Mouse (Mus musculus): Measurements from ENCODE around the gene Hhip.
A peak's percentile ranks its signal among the peaks of the same experiment; 100 is the strongest.

Gene Hhip

DNA sequence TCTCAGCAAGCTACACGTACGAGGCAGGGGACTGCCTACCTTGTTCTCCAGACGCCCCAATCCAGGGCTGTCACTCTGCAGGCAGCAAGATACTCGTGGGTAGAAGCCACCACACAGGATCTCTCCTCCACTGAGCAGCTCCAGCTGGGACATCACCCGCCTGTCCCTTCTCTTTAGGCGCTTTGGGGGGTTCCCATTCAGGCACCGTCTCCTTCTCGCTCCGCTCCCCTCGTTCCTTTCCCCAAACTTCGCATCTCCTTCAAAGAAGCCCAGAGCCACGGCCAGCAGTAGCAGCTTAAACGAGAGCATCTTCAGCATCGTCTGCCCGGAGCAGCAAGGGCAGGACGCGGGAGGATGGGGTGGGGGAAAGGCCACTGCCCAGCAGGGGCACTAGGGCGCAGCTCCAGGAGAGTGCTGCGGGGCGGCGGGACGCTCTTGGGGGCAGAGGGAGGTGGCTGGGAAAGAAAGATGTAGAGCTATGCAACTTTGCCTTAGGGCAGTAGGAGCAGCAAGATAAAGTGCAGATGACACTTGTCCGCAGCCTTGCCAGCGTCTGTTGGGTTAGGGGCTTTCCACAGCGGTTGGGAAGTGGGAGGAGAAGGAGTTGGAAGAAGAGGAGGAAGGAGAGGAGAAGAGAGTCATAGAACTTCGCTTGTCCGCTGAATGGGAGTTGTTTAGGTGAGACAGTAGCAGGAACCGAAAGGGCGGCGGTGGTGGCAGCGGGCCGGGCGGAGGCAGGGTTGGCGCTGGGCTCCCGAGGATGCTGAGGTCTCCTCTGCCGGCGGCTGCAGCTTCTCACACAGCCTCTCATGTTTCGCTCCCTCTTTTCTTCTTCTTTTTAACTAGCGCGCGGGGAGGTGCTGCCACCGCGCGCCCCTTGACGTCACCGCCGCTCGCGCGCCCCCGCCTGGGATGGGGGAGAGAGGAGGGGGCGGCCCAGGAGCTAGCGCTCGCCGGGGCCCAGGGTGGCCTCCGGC is at the start of gene Hhip:
TSS of gene Hhip (minus strand) at position 809 of the 977 bp plus-strand sequence.
- DNase-seq, result peak; percentile 52 to 62

DNA sequence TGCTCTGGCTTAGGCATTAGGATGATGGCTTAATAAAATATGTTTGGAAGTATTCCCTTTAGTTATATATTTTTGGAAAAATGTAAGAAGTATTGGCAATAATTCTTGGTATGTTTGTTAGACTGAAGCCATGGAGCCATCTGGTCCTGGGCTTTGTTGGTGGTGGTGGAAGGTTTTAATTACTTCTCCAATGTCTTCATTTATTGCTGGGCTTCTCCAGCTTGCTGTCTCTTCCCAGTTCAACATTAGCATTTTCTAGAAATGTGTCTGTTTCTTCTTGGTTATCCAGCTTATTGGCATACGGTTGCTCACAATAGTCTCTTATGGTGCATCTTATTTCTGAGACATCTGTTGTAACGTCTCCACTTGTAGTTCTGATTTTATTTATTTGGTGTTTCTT is 29.2 kb upstream of the Hhip start:
- DNase-seq, result no peak

DNA sequence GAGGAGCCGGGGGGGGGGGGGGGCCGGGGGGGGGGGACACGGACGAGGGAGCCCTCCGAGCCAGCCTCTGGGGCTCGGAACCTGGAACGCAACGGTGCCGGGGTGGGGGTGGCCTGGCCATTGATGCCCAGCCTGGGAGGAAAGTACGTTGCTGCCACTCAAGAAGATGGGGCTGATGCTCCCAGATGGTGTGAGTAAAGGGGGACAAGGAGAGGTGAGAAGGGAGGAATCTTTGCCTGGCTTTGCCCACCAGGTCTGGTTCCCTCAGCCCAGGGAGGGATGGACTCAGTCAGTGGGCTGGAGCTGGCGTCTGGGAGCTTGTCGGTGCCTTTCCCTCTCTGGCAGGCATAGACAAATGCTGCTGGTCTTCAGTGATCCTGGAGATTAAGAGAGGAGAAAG is 387 bp upstream of the Hhip start:
- no peak for DNase-seq

DNA sequence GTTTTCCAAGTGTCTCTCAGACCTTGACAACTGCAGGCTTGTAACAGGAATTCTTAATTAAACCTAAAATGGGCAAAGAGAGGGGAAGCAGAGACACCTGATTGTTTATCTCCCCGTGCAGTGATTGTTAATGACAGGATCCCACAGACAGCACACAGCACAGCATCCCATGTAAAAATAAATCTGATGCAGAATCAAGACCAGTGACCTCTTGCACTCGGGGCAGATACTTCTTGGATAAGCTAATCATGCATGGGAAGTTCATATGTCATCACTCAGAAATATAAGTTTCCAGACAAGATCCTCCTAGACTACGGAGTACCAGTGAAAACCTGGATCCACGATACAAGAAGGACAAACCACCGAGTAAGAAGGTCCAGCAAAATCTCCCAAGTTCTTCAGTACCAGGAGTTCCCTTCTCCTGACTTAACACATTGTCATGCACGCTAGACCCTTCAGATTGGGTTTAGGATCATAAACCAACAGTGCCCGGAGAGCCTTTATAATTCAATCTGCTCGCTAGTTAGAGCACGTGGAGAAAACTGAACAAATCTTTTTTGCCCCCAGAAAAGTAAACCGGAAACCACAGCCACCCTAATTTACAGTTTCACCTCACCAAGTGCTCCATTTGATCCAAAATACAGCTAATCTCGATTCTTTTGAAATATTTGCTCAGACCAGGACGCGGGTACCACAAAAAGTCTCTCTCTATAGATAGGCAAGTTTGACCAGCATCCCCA is 1.3 kb downstream of the Hhip start:
- DNase-seq, result no peak

DNA sequence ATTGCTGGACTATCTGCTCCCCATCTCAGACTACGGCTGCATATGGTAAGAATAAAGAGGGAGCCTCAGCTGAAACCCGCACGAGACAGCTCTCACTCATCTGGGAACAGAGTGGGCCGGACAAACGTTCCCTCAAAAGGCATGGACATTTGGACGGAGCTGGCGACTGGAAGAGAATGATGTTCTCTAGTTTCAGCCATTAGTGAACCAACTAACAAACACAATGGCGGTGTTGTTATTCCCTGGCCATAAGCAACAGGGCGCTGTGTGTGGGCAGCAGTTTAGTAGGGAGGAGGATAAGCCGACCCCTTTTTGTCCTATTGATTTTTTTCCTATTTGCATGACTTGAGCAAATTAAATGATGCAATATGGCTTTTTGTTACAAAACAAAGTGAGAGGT is 2.0 kb downstream of the Hhip start:
- DNase-seq, result no peak

DNA sequence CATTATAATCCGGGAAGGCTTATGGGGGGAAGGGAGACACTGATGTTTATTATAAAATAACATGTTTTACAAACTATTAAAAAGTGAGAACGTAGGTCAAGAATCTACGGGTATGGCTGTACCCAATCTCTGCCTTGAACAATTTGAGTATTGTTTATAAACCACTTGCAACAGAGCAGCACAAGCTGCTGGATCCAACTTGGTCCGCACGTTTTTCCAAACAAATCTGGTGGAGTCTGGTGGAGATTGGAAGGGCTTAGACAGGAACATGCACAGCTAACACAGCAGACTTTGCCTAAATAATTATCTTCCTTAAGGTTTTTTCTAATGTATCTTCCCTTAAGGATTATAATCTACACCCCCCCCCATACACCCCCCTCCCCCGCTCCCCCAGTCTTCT is 2.7 kb downstream of the Hhip start:
- DNase-seq, result no peak

DNA sequence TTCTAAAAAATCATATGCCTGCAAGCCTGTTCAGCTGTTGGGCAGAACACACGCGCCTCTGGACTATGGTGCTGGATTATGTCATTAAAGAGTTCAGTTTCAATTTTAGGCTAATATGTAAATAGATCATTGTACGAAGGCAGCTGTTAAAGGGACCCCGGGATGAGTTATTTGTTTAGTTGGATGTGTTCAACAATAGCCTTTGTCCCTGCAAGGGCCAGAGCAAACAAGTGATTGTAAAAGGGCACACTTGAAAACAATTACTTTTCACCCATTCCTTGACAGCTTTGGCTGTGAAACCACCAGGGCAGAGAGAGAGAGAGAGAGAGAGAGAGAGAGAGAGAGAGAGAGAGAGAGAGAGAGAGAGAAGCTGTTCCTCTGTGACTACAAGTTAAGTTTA is 3.6 kb downstream of the Hhip start:
- DNase-seq, result no peak

DNA sequence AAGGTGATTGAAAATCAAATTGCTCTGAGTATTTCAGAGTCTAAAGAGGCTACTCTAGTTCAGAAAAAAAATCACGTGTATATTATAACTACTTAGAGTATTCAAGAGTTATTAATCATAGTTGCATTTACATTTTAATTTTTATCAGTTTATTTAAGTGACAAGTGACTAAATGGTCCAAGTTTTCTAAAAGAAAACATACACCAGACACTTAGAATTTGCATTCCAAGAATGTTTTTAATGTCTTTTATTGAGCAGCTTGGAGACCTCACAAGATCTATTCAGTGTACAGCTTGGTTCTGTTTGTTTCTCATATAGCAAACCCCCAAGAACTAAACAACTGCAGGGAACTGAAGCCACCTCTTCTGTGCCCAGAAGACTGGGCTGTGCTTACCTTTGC is 5.0 kb downstream of the Hhip start:
- no peak for DNase-seq

DNA sequence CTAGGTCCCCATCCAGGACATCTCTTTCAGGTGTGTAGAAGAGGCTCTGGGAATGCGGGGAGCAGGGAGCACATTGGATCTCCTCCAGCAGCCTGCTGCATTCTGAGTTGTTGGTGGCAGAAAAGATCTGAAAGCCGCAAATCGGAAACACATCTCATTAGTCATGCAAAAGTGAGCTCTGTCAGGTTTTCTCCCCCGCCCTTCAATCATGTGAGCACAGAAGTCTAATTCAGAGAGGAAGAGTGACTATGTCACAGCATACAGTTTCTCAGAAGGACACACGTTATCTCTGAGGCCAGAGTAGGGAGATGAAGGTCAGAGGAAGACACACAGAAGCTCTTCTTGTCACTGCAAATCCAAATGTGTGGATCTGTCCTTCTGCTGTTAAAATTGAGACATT is 6.3 kb downstream of the Hhip start:
- DNase-seq, result no peak

DNA sequence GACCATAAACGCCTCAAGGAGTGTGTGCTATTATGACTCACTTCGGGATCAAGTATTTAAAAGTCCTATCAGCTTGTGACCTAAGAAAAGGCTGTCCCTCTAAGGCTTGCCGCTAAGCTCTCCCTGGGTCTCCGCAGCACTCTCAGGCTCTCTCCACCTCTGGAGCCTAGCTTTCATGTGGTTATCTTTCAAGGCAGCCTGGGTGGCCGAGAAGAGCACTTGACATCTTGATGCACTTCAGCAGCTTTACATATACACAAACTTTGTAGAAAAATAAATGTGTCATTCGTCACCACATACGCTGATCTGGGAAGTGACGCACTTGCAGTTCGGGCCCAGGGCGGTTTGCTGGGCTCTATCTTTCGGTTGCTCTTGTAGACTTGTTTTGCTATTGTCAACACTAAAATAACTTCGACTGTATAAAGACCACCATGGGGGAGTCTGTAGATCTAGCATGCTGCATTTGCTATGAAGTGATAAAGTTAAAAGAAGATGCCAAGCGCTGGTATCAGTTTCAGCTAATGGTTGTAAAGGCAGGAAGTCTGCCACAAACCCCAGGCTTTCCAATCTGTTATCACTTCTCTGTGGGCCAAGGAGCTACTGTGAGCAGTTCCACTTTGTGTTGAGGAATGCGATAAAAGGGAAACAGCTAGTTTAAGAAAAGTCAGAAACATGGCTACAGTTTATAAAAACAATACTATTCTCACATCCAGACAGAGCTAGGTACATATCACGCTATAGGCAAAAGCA is 8.4 kb downstream of the Hhip start:
- DNase-seq, result no peak

DNA sequence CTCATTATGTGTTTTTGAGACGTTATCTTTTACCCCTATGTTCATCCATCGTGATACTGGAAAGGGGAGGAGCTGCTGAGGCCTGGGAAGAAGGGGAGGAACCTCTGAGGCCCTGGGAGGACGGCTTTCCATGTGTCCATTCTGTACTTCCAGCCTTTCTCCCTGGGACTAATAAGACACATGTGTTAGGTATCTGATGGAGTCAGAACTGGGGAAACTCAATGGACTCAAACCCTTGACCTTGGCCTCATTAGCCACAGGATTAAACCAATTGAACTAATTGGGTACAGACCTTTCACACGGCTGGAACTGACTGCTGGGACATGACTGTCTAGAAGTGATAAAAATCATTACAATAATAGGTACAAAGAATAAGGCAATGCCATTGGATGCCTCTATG is 9.6 kb downstream of the Hhip start:
- no peak for DNase-seq

DNA sequence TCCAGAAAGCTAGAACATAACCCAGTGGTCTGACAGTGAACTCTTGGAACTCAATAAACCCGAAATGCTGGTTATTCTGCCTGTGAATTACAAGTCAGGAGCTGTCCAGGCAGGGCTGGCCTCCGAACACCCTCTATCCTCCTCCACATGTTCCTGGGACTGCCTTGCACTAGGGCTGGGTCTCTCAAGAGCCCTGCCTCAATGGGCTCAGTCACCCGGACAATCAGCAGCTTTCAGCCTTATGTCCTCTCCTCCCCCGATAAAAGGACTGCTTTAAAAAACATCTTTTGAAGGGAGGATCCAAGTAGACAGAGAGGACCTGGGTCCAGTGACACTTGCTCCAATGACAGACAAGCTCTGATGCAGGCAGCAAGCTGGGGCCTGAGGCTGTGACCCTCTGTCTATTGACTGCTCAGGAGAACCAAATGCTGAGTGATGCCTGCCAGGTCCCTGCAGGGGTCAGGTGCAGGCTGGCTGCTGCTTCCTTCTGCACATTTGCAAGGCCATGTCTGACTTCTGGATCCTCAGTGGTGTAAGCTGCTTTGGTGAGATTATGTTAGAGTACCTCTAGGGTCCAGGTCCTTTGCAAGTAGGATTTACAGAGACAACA is 20.1 kb downstream of the Hhip start:
- no peak for DNase-seq

DNA sequence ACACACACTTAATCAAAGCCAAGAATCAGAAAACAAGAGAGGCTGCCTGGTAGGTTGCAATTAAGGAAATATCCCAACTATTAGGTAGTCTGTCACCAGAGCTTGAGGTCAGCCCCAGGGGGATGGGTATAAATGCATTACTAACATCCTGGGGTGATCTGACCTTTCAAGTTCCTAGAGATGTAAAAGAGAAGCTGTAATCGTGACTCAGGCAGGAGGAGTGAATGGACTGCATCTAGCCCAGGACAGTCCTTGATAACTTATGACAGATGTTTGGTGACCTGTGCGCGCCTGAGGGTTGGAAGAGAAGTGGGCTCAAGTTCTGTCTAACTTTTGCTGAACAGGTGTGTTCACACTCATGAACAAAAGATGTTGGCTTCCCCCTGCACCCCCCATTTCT is 25.2 kb downstream of the Hhip start:
- no peak for DNase-seq

DNA sequence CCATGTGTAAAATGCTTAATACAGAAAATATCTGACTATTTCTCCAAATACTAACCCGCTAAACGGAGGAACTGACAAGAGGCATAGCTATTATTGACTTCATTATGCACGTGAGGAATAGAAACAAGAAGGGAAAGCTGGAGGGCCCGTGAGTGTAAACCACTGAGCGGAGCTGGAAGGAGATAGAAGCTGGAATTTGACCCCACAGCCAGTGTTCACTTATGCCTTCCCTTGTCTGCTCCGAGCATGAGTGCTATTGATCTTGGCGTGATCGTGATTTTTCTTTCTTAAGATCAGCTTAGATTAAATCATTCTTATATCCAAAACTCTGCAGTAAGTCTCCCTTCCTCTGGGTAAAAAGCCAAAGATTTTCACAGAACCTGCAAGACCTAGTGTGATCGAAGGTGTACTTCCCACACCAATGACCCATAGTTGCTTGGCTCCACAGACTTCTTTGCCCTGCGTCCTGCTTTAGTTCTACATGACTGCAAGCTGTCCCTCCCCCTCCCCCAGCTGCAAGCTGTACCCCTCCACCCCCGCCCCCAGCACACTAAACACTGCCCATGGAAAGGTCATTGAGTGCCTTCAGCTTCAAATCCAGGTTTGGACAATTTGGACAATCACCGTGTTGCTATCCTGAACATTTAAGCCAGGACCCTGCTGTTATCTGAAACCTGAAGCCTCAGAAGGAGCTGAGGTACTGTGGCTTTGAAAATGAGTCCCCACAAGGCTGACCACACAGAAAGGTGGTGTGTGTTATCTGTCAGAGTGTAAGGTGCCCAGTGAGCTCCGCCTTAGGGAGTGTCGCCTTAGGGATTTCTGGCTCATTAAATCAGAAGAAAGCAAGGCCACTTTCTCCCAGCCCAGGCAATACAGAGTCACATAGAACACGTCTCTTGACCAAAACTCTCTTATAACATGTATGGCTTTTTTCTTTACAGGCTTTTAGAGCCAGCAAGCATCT is 26.2 kb downstream of the Hhip start:
- DNase-seq, result no peak

DNA sequence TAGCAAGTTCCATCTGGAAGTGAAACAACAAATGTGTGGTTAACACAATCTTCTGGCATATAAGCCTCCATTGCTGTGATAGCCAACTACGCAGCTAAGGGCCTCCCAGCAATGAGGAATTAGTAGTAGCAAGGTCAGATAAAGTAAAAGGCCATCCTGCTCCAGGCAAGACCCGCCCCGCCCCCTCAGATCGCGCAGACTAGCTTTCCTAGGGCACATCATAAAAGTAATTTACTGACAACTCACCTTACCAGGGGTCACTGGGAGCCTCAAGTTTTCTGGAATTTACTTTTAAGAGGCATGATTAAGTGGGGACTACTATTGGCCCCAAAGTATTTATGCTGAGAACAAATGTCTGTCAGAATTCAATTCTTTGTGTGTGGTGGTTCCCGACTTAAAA is 28.2 kb downstream of the Hhip start:
- no peak for DNase-seq

DNA sequence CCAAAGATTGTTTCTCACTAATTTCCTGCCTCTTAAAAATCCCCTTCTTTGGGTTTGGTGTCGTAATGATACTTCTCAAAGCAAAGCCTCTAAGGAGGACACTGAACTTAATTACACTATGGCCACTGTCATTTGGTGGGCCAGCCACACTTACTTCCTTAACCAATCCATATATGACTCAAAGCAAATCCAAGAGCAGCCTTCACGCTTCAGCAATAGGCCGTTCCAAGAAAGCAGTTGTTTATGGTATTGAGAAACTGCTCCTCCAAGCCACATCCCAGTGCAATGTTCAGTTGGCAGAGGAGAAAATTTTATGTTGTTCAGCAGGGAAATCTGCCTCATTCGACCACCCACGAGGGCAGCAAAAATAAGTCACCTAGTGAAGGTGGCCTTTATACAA is 37.3 kb downstream of the Hhip start:
- DNase-seq, result no peak

DNA sequence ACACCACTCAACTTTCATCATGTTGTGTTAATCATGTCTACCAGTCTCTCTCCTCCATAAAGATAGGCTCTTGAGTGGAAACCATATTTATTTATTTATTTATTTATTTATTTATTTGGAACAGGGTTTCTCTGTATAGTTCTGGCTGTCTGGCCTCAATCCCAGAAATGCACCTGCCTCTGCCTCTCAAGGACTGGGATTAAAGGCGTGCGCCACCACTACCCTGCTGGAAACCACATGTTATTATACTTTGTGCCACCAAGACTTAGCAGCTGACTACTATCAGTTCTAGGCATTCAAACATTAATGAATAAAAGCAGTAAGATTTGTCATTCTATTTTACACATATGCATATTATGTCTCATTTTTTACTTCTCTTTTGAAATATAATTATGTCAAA is 42.0 kb downstream of the Hhip start:
- no peak for DNase-seq

DNA sequence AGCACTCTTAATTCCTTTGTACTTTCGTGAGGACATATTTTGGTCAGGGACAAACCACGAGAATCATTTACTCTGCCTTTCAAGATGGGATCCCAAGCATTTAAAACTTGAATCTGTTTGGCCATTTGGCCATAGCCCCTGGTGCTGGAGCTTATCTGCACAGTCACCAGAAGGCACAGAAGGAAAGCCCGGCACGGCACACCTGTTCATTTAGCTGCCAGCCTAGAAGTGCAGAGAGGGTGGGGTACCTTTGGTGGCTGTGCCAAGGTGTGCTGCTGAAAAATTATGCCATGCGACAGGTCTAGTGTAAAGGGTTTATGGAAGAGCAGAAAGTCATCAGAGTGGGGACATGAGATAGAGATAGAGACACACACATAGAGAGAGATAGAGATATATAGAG is 53.4 kb downstream of the Hhip start:
- no peak for DNase-seq

DNA sequence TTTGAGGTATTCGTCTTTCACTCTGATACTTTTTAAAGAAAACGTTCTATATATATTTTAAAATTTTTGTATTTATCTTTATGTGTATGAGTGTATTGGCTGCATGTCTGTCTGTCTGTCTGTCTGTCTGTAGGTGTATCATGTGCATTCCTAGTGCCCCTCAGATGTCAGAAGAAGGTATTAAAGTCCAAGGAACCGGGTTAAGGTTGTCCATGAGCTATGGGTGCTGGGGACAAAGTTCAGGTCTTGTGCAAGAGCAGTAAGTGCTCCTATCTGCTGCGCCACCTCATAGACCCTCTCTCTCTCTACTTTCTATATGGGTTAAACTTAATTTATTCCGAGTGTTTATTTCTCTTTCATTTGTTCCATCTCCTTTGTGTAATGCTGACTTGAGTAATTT is 55.5 kb downstream of the Hhip start:
- no peak for DNase-seq

DNA sequence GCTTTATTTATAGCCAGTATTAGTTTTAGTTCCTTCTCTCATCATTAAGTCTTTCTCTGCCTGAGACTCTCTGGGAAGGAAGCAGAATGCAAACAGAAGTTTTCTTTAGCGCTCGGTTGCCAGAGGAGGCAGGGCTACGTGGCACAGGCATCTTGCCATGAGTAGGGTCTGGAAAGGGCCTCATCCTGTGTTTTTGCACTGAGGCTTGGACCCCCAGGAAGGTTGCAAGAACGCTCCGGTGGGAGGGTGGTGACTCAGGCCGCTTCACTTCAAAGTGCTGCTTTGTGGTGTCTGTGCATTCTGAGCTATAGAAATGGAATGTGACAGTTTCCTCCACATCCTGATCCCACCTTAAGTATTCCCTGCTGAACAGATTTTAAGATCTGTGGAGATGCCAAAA is 62.7 kb downstream of the Hhip start:
- DNase-seq, result no peak

DNA sequence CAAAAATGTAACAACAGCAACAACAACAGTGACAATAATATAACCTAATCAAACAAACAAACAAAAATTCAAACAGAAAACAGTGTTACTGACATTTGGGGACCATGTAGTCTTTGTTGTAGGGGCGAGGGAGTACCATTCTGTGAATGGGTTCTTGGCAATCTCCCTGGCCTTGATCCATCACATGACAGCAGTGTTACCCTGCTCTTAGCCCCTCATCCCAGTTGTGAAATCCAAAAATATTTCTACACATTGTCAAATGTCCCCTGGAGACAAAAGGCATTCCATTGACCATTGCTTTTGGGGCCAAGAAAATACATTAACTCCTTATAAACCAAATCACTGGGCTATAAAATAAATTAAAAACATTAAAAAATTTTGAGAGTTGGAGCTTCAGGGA is 64.3 kb downstream of the Hhip start:
- no peak for DNase-seq

All from thymus, postnatal 36 days (tissue).